Mouse (Mus musculus): Measurements from ENCODE around the gene Snrnp70.

GRCm38 (mm10) chr7:45334605-45335004 is 60.9 kb downstream of the Snrnp70 start:
- no peak for TF ChIP-seq POLR2A (IDR thresholded peaks at IDR 0.05; ENCODE audit: extremely low read depth, insufficient read depth, low read length)
- no peak for TF ChIP-seq CTCF (IDR thresholded peaks at IDR 0.05; ENCODE audit: low read depth, low read length)
